Mouse (Mus musculus): Measurements from ENCODE around the gene Cldn14. TPM values are rescaled to one million over a fixed set of nuclear protein-coding genes. Genes with fewer than 3 reads are reported as not detected.

Gene Cldn14
- total and polyA plus RNA-seq, 3 experiments = not detected

GRCm38 (mm10) chr16:93907761-93908160 lies 100.9 kb downstream of the Cldn14 start:
- no peaks in the 10 kb centered on the region for H3K9me3 ChIP-seq (replicated peaks)
- TF ChIP-seq GATA2 (IDR thresholded peaks at IDR 0.05; ENCODE audit: borderline replicate concordance, low read depth, low read length) (no peak), GATA1 (IDR thresholded peaks at IDR 0.05; ENCODE audit: borderline replicate concordance, low read length) (no peak), POLR2AphosphoS5 (IDR thresholded peaks at IDR 0.05; ENCODE audit: insufficient replicate concordance, low read depth, low read length) (no peak), TAL1 (conservative IDR thresholded peaks at IDR 0.05; ENCODE audit: low read depth, low read length) (no peak), CTCF (IDR thresholded peaks at IDR 0.05; ENCODE audit: low read depth, low read length) (no peak)
- peaks cover 47% of the 10 kb centered on the region for H3K36me3 ChIP-seq (replicated peaks)
- no peak overlapping the region for H3K4me3 ChIP-seq (ENCODE audit: low read depth, low read length)
- H3K27me3 ChIP-seq (ENCODE audit: insufficient read depth, low read length) = peaks cover 3% of the 10 kb centered on the region
- H3K4me1 ChIP-seq (ENCODE audit: insufficient read depth, low read depth, low read length) = no peaks in the 10 kb centered on the region
- ATAC-seq (ENCODE audit: extremely low read depth, insufficient number of reproducible peaks, low FRiP score, poor library complexity, severe bottlenecking) (no peak), DNase-seq (ENCODE audit: low spot score) (no peak)

GRCm38 (mm10) chr16:93906156-93907014 lies 102.3 kb downstream of the Cldn14 start:
- peak; percentile 54; the same call in 1 of the 2 replicates for ATAC-seq (ENCODE audit: extremely low read depth, insufficient number of reproducible peaks, low FRiP score, poor library complexity, severe bottlenecking)
- no peak overlapping the region for H3K4me3 ChIP-seq (ENCODE audit: low read depth, low read length)
- DNase-seq (ENCODE audit: low spot score) = peak; percentile 47
- no peaks in the 10 kb centered on the region for H3K27me3 ChIP-seq (ENCODE audit: insufficient read depth, low read length)
- no peak for TF ChIP-seq TAL1 (conservative IDR thresholded peaks at IDR 0.05; ENCODE audit: low read depth, low read length)
- TF ChIP-seq CTCF (IDR thresholded peaks at IDR 0.05; ENCODE audit: low read depth, low read length) = peak; percentile 94
- H3K9me3 ChIP-seq (replicated peaks) = no peaks in the 10 kb centered on the region
- H3K36me3 ChIP-seq (replicated peaks) = peaks cover 60% of the 10 kb centered on the region
- no peaks in the 10 kb centered on the region for H3K4me1 ChIP-seq (ENCODE audit: insufficient read depth, low read depth, low read length)

DNA sequence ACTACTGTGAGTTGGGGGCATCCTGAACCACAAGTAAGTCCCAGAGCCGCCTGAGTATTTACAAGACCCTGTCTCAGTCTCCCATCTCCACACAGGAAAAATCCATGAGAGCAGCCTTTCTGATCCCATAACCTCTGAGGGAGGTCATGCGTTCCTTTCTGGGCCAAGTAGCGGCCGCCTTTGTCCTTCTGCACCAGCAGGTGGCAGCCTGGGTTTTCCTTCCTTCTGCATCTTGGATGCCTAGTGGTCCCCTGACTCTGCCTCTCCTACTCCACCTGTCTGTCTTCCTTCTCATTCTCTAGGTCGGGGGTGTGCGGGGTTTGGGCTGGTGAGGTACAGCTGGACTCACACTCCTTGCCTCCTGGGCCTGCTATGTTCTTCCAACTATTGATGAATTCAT lies 105.6 kb downstream of the Cldn14 start:
- H3K36me3 ChIP-seq (replicated peaks) = peaks cover 88% of the 10 kb centered on the region
- DNase-seq (ENCODE audit: low spot score) (no peak), ATAC-seq (ENCODE audit: extremely low read depth, insufficient number of reproducible peaks, low FRiP score, poor library complexity, severe bottlenecking) (no peak)
- no peak overlapping the region for H3K4me3 ChIP-seq (ENCODE audit: low read depth, low read length)
- TF ChIP-seq POLR2AphosphoS5 (IDR thresholded peaks at IDR 0.05; ENCODE audit: insufficient replicate concordance, low read depth, low read length) (no peak), TAL1 (conservative IDR thresholded peaks at IDR 0.05; ENCODE audit: low read depth, low read length) (no peak), GATA1 (IDR thresholded peaks at IDR 0.05; ENCODE audit: borderline replicate concordance, low read length) (no peak), GATA2 (IDR thresholded peaks at IDR 0.05; ENCODE audit: borderline replicate concordance, low read depth, low read length) (no peak), CTCF (IDR thresholded peaks at IDR 0.05; ENCODE audit: low read depth, low read length) (no peak)
- H3K9me3 ChIP-seq (replicated peaks) = no peaks in the 10 kb centered on the region
- no peaks in the 10 kb centered on the region for H3K4me1 ChIP-seq (ENCODE audit: insufficient read depth, low read depth, low read length)
- no peaks in the 10 kb centered on the region for H3K27me3 ChIP-seq (ENCODE audit: insufficient read depth, low read length)

GRCm38 (mm10) chr16:93893285-93893684 lies 115.4 kb downstream of the Cldn14 start:
- no peak for TF ChIP-seq GATA2 (IDR thresholded peaks at IDR 0.05; ENCODE audit: borderline replicate concordance, low read depth, low read length)
- no peak for TF ChIP-seq CTCF (IDR thresholded peaks at IDR 0.05; ENCODE audit: low read depth, low read length)
- TF ChIP-seq POLR2AphosphoS5 (IDR thresholded peaks at IDR 0.05; ENCODE audit: insufficient replicate concordance, low read depth, low read length) = no peak
- TF ChIP-seq TAL1 (conservative IDR thresholded peaks at IDR 0.05; ENCODE audit: low read depth, low read length) = no peak
- peaks cover 13% of the 10 kb centered on the region for H3K4me1 ChIP-seq (ENCODE audit: insufficient read depth, low read depth, low read length)
- no peak for DNase-seq (ENCODE audit: low spot score)
- peaks cover 79% of the 10 kb centered on the region for H3K36me3 ChIP-seq (replicated peaks)
- H3K27me3 ChIP-seq (ENCODE audit: insufficient read depth, low read length) = no peaks in the 10 kb centered on the region
- ATAC-seq (ENCODE audit: extremely low read depth, insufficient number of reproducible peaks, low FRiP score, poor library complexity, severe bottlenecking) = no peak
- no peaks in the 10 kb centered on the region for H3K9me3 ChIP-seq (replicated peaks)
- H3K4me3 ChIP-seq (ENCODE audit: low read depth, low read length) = no peak overlapping the region

DNA sequence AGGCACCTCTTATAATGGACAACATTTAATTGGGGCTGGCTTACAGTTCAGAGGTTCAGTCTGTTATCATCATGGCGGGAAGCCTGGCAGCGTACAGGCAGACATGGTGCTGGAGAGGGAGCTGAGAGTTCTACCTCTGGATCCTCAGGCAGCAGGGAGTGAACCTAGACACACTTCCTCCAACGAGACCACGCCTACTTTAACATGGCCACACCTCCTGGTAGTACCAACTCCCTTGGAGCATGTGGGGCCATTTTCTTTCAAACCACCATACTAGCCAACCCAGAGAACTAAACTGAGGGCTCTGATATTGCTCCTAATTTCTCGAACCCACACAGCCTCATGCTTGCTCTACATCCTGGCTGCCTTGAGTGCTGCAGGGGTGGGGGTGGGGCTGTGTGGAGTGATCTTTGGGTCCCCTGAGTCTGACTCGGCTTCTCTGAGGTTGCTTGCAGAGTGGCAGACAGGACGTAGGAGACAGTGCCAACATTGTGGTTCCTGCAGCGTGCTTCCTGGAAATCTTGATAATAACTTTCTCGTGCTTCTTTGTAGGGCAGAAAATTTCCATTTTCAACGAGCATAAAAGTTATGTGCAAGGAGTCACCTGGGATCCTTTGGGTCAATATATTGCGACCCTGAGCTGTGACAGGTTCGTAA lies 117.6 kb downstream of the Cldn14 start:
- DNase-seq (ENCODE audit: low spot score) (no peak), ATAC-seq (ENCODE audit: extremely low read depth, insufficient number of reproducible peaks, low FRiP score, poor library complexity, severe bottlenecking) (no peak)
- no peaks in the 10 kb centered on the region for H3K27me3 ChIP-seq (ENCODE audit: insufficient read depth, low read length)

DNA sequence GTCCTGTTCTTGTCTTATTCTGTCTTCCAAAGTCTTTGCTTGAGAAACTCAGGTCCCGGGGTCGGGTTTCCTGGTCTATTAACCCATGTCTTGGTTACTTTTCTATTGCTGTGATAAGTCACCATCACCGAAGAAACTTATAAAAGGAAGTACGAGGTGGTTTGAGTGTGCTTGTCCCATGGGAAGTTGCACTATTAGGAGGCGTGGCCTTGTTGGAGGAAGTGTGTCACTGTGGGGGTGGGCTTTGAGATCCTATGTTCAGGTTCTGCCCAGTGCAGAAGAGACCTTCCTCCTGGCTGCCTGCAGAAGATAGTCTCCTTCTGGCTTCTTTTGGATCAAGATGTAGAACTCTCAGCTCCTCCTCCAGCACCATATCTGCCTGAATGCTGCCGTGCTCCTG lies 120.2 kb downstream of the Cldn14 start:
- no peak for TF ChIP-seq CTCF (IDR thresholded peaks at IDR 0.05; ENCODE audit: low read depth, low read length)
- no peak for TF ChIP-seq GATA2 (IDR thresholded peaks at IDR 0.05; ENCODE audit: borderline replicate concordance, low read depth, low read length)
- no peak for TF ChIP-seq GATA1 (IDR thresholded peaks at IDR 0.05; ENCODE audit: borderline replicate concordance, low read length)
- TF ChIP-seq POLR2AphosphoS5 (IDR thresholded peaks at IDR 0.05; ENCODE audit: insufficient replicate concordance, low read depth, low read length) = no peak
- TF ChIP-seq TAL1 (conservative IDR thresholded peaks at IDR 0.05; ENCODE audit: low read depth, low read length) = no peak
- Histone ChIP-seq H3K27me3 (ENCODE audit: insufficient read depth, low read length) (no peaks in the 10 kb centered on the region), H3K9me3 (replicated peaks) (no peaks in the 10 kb centered on the region), H3K4me1 (ENCODE audit: insufficient read depth, low read depth, low read length) (peaks cover 38% of the 10 kb centered on the region), H3K4me3 (ENCODE audit: low read depth, low read length) (no peak overlapping the region), H3K36me3 (replicated peaks) (peaks cover 85% of the 10 kb centered on the region)
- ATAC-seq (ENCODE audit: extremely low read depth, insufficient number of reproducible peaks, low FRiP score, poor library complexity, severe bottlenecking) (no peak), DNase-seq (ENCODE audit: low spot score) (no peak)

More for the DNA sequence above, 117.6 kb downstream of the Cldn14 start:
- peaks cover 22% of the 10 kb centered on the region for H3K4me1 ChIP-seq (ENCODE audit: insufficient read depth, low read depth, low read length)
- H3K4me3 ChIP-seq (ENCODE audit: low read depth, low read length) = no peak overlapping the region
- peaks cover 98% of the 10 kb centered on the region for H3K36me3 ChIP-seq (replicated peaks)
- no peaks in the 10 kb centered on the region for H3K9me3 ChIP-seq (replicated peaks)
- no peak for TF ChIP-seq TAL1 (conservative IDR thresholded peaks at IDR 0.05; ENCODE audit: low read depth, low read length)
- no peak for TF ChIP-seq GATA1 (IDR thresholded peaks at IDR 0.05; ENCODE audit: borderline replicate concordance, low read length)
- no peak for TF ChIP-seq GATA2 (IDR thresholded peaks at IDR 0.05; ENCODE audit: borderline replicate concordance, low read depth, low read length)
- TF ChIP-seq POLR2AphosphoS5 (IDR thresholded peaks at IDR 0.05; ENCODE audit: insufficient replicate concordance, low read depth, low read length) = no peak
- TF ChIP-seq CTCF (IDR thresholded peaks at IDR 0.05; ENCODE audit: low read depth, low read length) = no peak

Measured in G1E (cell line).